Mouse (Mus musculus) lung, embryonic 14.5 days (tissue): Measurements from ENCODE around the gene Brd2. TPM values are rescaled to one million over a fixed set of nuclear protein-coding genes. Genes with fewer than 3 reads are reported as not detected.

Experiments
- ATAC-seq: fragments of 200-750 bp; cut with Nextera tagmentation; 2 replicates; pipeline ENCODE4 v1.8.0; 2017; ENCODE audit warnings: mild to moderate bottlenecking, moderate TSS enrichment, moderate library complexity; ENCODE audit not compliant: insufficient read depth
- DNase-seq: peaks from one replicate; pipeline ENCODE4 v3.0.0-alpha.2; 2015
- H3K27ac ChIP-seq: fragments of 300-500 bp; sonication (generic); 2 replicates; pipeline ENCODE4 v1.5.1; 2014; ENCODE audit warnings: low read depth, mild to moderate bottlenecking, moderate library complexity
- H3K27me3 ChIP-seq: fragments of 300-500 bp; sonication (generic); 2 replicates; pipeline ENCODE4 v1.6.1; 2014; ENCODE audit warnings: low read length, control low read depth; ENCODE audit not compliant: insufficient read depth
- H3K36me3 ChIP-seq: fragments of 300-500 bp; sonication (generic); 2 replicates; pipeline ENCODE4 v1.6.1; 2014; ENCODE audit warnings: control low read depth; ENCODE audit not compliant: insufficient read depth
- H3K4me1 ChIP-seq: fragments of 300-500 bp; sonication (generic); 2 replicates; pipeline ENCODE4 v1.6.1; 2014; ENCODE audit warnings: antibody characterized with exemption, control low read depth; ENCODE audit not compliant: insufficient read depth
- H3K4me2 ChIP-seq: fragments of 300-500 bp; sonication (generic); 2 replicates; pipeline ENCODE4 v1.6.1; 2014; ENCODE audit warnings: mild to moderate bottlenecking
- H3K4me3 ChIP-seq: fragments of 300-500 bp; sonication (generic); 2 replicates; pipeline ENCODE4 v1.5.1; 2014; ENCODE audit warnings: low read depth, low read length
- H3K9ac ChIP-seq: fragments of 300-500 bp; sonication (generic); 2 replicates; pipeline ENCODE4 v1.6.1; 2014
- H3K9me3 ChIP-seq: fragments of 300-500 bp; sonication (generic); 2 replicates; pipeline ENCODE4 v1.6.1; 2016; ENCODE audit warnings: low read depth, low read length, control low read depth
- CTCF ChIP-seq: IDR thresholded peaks from 2 replicates; pipeline ENCODE4 v1.5.1; 2016; ENCODE audit warnings: antibody characterized with exemption, low read depth
- WGBS: fragments of 180-500 bp; shearing (Covaris S2); extraction: QIAGEN DNeasy Blood & Tissue Kit; methylation state at CpG from one replicate; pipeline ENCODE4 v1.1.7; 2014; 5-methylcytosine and 5-hydroxymethylcytosine counted together
- polyA plus RNA-seq: library from polyadenylated mRNA; unstranded; fragments of >200 nt; fragmentation: Nextera tagmentation; extraction: Ambion mirVana; gene quantifications from 2 replicates; pipeline ENCODE4 v1.2.1, GENCODE M21; 2014

The Brd2 gene
- polyA plus RNA-seq, 1 experiment from 2014 or later, result 153 TPM

GRCm38 (mm10) chr17:34110309-34110708, 12.1 kb downstream of the Brd2 start:
- no peaks in the 10 kb centered on the region for H3K4me1 ChIP-seq
- DNase-seq (no peak), ATAC-seq (no peak)
- H3K9me3 ChIP-seq, result no peaks in the 10 kb centered on the region
- H3K27ac ChIP-seq, result peak overlapping the region; percentile 9; the same call in 1 of the 2 replicates
- H3K4me3 ChIP-seq, result no peak overlapping the region
- no peak overlapping the region for H3K9ac ChIP-seq
- H3K27me3 ChIP-seq, result no peaks in the 10 kb centered on the region
- WGBS, result 50% methylated on average over 8 of the region's 8 CpGs
- no peak overlapping the region for H3K4me2 ChIP-seq
- no peak for TF ChIP-seq CTCF
- H3K36me3 ChIP-seq, result peaks cover 69% of the 10 kb centered on the region

GRCm38 (mm10) chr17:34109806-34110195, 12.6 kb downstream of the Brd2 start:
- H3K4me2 ChIP-seq, result no peak overlapping the region
- no peak for TF ChIP-seq CTCF
- H3K36me3 ChIP-seq, result peaks cover 64% of the 10 kb centered on the region
- H3K4me1 ChIP-seq, result no peaks in the 10 kb centered on the region
- H3K27me3 ChIP-seq, result no peaks in the 10 kb centered on the region
- WGBS, result 58% methylated on average over 3 of the region's 3 CpGs
- H3K9ac ChIP-seq, result no peak overlapping the region
- no peak overlapping the region for H3K4me3 ChIP-seq
- no peaks in the 10 kb centered on the region for H3K9me3 ChIP-seq
- H3K27ac ChIP-seq, result peak overlapping the region; percentile 9; the same call in 1 of the 2 replicates
- ATAC-seq (peak; percentile 29; the same call in 1 of the 2 replicates), DNase-seq (peak; percentile 39)

GRCm38 (mm10) chr17:34109038-34109805, 13.2 kb downstream of the Brd2 start:
- no peak overlapping the region for H3K27ac ChIP-seq
- peaks cover 58% of the 10 kb centered on the region for H3K36me3 ChIP-seq
- H3K9ac ChIP-seq, result no peak overlapping the region
- H3K4me2 ChIP-seq, result no peak overlapping the region
- H3K9me3 ChIP-seq, result no peaks in the 10 kb centered on the region
- no peaks in the 10 kb centered on the region for H3K4me1 ChIP-seq
- peak; percentile 30; the same call in 1 of the 2 replicates for ATAC-seq
- DNase-seq, result peak; percentile 52
- no peak overlapping the region for H3K4me3 ChIP-seq
- 75% methylated on average over 14 of the region's 14 CpGs for WGBS
- H3K27me3 ChIP-seq, result no peaks in the 10 kb centered on the region
- peak; percentile 43; the same call in 1 of the 2 replicates for TF ChIP-seq CTCF

DNA sequence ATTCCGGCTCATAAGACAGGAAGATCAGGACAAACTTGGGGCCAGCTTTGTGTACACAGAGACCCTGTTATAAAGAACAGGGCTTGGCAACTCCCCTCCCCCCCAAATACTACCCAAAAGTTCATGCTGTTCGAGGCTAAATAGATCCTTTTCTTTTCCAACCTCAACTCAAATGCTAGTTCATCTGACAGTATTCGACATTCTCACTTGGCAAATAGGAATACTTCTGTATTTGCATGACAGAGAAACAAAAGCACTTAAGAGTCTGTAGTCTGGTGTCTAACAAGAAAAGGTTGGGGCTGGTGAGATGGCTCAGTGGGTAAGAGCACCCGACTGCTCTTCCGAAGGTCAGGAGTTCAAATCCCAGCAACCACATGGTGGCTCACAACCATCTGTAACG, 14.0 kb downstream of the Brd2 start:
- DNase-seq, result no peak
- Histone ChIP-seq H3K9me3 (no peaks in the 10 kb centered on the region), H3K4me3 (no peak overlapping the region), H3K27ac (no peak overlapping the region), H3K4me1 (no peaks in the 10 kb centered on the region), H3K4me2 (no peak overlapping the region), H3K27me3 (no peaks in the 10 kb centered on the region), H3K36me3 (peaks cover 50% of the 10 kb centered on the region), H3K9ac (no peak overlapping the region)
- no peak for ATAC-seq
- WGBS, result 83% methylated on average over 5 of the region's 6 CpGs
- TF ChIP-seq CTCF, result no peak

- Histone ChIP-seq H3K36me3 (peaks cover 38% of the 10 kb centered on the region), H3K4me1 (no peaks in the 10 kb centered on the region), H3K27me3 (no peaks in the 10 kb centered on the region), H3K4me3 (no peak overlapping the region), H3K4me2 (no peak overlapping the region), H3K27ac (no peak overlapping the region), H3K9me3 (no peaks in the 10 kb centered on the region), H3K9ac (no peak overlapping the region)
- DNase-seq, result no peak
- no peak for TF ChIP-seq CTCF
- ATAC-seq, result no peak
- 80% methylated on average over 7 of the region's 7 CpGs for WGBS
These were observed 15.1 kb downstream of the Brd2 start for GRCm38 (mm10) chr17:34107109-34107867.

- Histone ChIP-seq H3K9ac (no peak overlapping the region), H3K4me2 (no peak overlapping the region), H3K9me3 (no peaks in the 10 kb centered on the region), H3K36me3 (peaks cover 31% of the 10 kb centered on the region), H3K4me1 (no peaks in the 10 kb centered on the region), H3K4me3 (no peak overlapping the region), H3K27me3 (no peaks in the 10 kb centered on the region), H3K27ac (no peak overlapping the region)
- TF ChIP-seq CTCF, result no peak; the same call in 1 of the 2 replicates
- ATAC-seq (no peak), DNase-seq (no peak)
- WGBS, result 80% methylated on average over 7 of the region's 7 CpGs
These were observed 15.9 kb downstream of the Brd2 start for GRCm38 (mm10) chr17:34106555-34106954.

- peaks cover 14% of the 10 kb centered on the region for H3K36me3 ChIP-seq
- no peak overlapping the region for H3K4me3 ChIP-seq
- H3K27ac ChIP-seq, result no peak overlapping the region
- H3K4me2 ChIP-seq, result no peak overlapping the region
- no peak for ATAC-seq
- H3K4me1 ChIP-seq, result no peaks in the 10 kb centered on the region
- TF ChIP-seq CTCF, result no peak
- H3K9ac ChIP-seq, result no peak overlapping the region
- 68% methylated on average over 9 of the region's 9 CpGs for WGBS
- no peak for DNase-seq
- H3K9me3 ChIP-seq, result no peaks in the 10 kb centered on the region
- no peaks in the 10 kb centered on the region for H3K27me3 ChIP-seq
These were observed 17.6 kb downstream of the Brd2 start for GRCm38 (mm10) chr17:34104804-34105203.
